Mouse (Mus musculus) ovary, postnatal 14 days (tissue): ENCODE measurements around the gene Sorcs2.

Experiments
- DNase-seq: peaks from one replicate; pipeline ENCODE4 v3.0.0; 2022; ENCODE audit warnings: low spot score

Sorcs2 gene

DNA sequence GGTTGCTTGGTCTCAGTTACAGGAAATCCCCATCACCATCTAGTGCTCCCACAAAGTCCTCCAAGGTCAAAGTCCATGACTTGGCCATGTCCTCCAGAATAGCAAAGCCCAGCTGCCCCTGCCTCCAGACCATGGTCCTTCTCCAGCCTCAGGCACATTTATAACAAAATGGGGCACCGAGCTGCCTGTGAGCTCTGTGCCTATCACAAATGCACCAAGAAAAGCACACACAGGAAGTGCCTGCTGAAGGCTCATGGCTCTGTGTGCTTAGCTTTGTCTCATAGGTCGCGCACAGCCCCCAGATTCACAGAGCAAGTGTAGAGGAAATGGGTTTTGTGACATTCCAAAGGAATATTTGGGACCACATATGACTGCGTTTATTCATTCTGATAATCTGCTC is 39.8 kb downstream of the Sorcs2 start:
- no peak for DNase-seq

DNA sequence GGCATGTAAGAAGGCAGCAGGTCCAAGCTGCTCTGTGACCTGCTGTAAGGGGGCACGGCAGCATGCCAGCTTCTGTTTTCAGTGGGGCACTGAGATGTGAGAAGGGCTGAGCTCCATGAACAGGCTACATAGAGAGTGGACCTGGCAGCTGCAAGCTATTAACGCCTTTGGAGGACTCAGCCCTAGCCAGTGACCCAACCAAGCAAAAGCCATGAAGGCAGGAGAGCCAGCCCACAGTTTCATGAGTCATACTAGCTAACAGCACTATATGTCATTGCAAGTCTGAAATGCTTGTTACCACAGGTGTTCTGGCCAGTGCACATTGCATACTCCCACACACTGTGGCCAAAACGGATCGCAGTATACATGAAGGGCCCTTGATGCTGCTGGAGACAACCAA is 41.3 kb downstream of the Sorcs2 start:
- no peak for DNase-seq

GRCm38 (mm10) chr5:36355683-36356082 is 42.3 kb downstream of the Sorcs2 start:
- DNase-seq: no peak

DNA sequence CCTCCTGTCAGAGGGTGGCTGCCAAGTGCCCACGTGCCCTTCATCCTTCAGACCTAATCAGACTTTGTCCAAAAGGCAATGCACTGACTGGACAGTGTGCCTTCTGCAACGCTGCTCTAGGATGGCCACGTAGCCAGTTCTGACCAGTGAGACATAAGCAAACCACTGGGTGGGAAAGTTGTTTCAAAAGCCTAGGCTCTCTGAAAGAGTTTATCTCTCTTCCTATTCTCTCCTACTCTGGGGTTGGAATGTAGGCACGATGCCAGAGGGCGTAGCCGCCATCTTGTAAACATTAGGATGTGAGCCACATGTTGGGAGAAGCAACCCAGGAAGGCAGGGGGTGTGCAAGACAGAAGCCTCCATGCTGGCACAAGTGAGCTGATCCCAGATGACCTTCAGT is 44.3 kb downstream of the Sorcs2 start:
- DNase-seq: no peak

DNA sequence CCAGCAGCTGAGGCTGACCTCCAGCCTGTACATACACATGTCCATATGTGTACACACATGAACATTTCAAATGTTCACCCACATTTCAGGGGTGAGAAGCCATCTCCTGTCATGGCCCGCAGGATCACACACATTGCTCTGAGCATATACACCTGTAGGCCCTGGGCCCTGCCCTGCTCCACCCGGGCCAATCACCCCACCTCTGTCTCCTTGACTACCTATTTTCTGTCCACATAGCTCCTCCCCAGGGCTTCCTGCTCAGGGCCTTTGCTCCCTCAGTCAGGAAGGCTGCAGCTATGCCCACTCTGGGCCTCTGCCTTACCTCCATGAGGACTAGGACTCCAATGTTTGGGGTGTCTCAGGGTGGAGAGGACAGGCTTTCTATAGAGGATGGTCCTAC is 44.7 kb downstream of the Sorcs2 start:
- DNase-seq: no peak

GRCm38 (mm10) chr5:36346698-36347097 is 51.2 kb downstream of the Sorcs2 start:
- no peak for DNase-seq

DNA sequence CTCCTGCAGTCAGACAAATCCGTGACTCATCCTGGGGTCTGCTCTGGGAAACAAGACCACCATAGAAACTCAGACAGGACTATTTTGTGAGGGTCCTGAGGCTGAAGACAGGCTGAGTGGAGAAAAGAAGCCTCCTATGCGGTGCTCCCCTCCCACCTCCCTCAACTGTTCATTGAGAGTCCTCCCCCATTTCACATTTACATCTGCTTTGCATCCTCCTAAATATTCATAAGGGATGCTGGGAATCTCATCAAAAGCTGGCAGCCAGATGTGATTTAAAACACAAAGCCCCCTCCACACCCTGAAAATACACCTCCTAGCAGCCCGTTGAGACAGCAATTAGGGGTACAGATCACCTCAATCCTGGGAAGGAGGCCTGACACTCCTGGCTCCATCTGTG is 58.7 kb downstream of the Sorcs2 start:
- no peak for DNase-seq

- no peak for DNase-seq
Observed at GRCm38 (mm10) chr5:36336252-36336651, 61.7 kb downstream of the Sorcs2 start.

- no peak for DNase-seq
Observed at GRCm38 (mm10) chr5:36335661-36336060, 62.3 kb downstream of the Sorcs2 start.

DNA sequence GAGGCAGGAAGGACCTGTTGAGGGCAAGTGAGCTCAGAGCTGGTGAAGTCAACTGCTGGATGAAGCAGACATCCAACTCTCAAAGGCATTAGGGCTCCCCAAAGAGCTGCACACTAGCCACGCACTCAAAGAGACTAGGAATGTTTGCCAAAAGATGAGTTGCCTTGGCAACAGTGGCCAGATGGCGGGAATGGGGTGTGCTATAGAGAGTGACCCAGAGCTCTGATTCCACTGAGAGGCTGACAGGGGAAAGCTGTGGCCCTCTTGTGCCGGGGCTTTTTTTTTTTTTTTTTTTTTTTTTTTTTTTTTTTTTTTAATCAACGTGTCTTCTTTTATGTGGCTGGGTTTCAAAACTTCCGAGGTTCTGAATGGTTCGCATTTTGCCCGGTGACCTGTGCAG is 63.7 kb downstream of the Sorcs2 start:
- DNase-seq: no peak

DNA sequence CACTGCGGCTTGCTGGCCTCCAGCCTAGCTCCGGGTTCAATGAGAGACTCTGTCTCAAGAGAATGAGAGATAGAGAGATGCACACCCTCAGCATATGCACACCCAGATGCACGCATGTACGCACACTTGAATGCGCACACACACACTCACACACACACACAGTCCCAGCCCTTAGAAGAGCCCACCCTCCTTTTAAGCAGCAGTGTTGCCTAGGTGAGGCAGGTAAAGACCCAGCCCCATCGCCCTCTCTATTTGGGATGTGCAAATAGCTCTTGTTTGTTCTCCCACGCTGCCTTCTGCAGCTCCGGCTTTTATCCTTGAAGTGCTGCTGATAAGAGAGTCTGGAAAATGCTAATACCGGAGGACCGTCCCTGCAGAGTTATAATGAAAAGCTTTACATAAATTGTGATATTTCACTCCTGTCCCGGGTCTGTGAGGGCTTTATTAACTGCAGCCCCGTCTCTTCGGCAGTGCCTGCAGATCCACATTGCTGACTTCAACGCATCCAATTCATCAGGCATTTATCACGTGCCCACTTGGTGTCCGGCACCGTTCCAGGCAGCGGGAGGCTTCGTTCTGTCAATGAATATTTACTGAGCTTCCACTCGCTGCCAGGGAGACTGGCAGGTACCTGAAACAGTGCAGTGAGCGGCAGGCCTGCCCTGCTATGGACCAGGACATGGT is 67.3 kb downstream of the Sorcs2 start:
- no peak for DNase-seq

GRCm38 (mm10) chr5:36326057-36327010 is 71.6 kb downstream of the Sorcs2 start:
- no peak for DNase-seq

GRCm38 (mm10) chr5:36324140-36324572 is 73.8 kb downstream of the Sorcs2 start:
- DNase-seq: no peak

GRCm38 (mm10) chr5:36323526-36323925 is 74.4 kb downstream of the Sorcs2 start:
- peak; percentile 73 for DNase-seq

DNA sequence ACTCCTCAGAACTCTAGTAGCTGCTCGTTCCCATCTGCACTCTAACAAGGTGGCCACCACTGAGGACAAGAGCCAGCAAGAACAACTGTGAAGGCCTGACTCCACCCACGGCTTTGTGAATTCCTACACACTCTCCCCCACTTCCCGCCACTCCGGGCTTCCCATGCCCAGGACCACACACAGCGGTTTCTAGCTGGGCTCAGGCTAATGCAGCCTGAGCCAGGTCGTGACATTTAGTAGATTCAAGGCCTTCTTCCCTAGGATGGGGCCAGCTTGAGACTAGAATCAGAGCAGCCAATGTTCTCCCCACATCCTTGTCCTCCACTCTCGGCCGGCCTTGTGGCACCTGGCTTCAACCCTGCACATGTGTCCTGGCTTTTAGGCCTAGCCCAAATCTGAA is 76.4 kb downstream of the Sorcs2 start:
- no peak for DNase-seq

- DNase-seq: no peak
Observed at GRCm38 (mm10) chr5:36320667-36321066, 77.3 kb downstream of the Sorcs2 start.

DNA sequence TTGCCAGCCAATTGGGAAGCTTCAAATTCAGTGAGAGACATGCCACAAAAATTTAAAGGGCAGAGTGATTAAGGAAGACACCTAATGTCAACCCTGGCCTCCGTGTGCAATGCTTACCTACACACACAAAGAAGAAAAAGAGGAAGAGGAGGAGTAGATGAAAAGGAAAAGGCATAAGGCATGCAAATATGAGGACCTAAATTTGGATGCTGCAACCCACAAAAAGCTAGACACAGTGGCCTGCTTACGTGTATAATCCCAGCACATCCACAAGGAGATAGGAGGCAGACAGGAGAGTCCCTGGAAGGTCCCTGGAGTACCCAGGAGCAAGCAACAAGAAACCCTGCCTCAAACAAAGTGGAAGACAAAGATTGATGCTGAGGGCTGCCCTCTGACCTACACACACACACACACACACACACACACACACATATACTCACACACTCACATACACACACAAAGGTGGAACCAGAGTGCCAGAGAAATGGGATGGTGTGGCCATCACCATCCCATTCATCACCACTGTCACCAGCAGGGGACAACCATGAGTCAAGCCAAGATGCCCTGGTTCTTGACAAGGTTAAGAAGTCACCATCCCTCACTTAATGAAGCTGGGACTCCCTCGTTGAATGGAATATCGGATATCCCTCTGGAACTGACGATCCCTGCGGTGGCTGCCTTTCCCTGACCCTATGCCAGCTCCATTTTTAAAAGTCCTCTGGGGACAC is 80.1 kb downstream of the Sorcs2 start:
- no peak for DNase-seq

GRCm38 (mm10) chr5:36315106-36315505 is 82.8 kb downstream of the Sorcs2 start:
- no peak for DNase-seq

GRCm38 (mm10) chr5:36313353-36314079 is 84.4 kb downstream of the Sorcs2 start:
- no peak for DNase-seq

- DNase-seq: no peak
Observed at GRCm38 (mm10) chr5:36312926-36313325, 85.0 kb downstream of the Sorcs2 start.

DNA sequence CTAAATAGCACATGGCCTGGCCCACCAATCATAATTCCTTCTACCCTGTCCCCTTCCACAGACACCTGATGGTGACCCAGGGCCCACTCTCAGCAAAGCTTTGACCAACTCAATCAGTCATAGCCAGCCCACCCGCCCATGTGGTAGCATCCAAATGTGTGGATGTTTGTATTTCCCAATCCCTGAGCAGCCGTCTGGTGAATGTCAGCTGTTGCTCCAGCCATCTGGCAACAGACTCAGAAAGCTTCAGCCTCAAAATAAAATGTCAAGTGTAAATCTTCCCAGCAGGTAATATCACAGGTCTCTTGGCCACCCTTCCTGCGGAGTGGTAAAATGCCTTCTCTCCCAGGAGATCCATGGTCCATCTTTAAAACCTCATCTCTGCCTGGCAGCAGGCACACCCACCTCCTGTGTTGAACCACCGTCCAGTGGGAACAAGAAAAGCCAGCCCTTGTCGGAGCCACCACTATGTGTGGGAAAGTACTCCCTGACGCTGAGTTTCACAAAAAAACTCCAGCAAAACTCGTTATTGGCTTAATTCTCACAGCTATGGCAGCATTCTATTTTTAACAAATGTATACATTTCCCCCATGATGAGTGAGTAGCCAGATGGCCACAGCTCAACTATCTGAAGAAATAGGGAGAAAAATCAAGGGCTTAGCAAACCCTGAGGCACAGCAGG is 93.5 kb downstream of the Sorcs2 start:
- DNase-seq: no peak
